Mouse (Mus musculus) stomach, embryonic 15.5 days (tissue): Measurements from ENCODE around the gene Rnasek. TPM values are rescaled to one million over a fixed set of nuclear protein-coding genes. Genes with fewer than 3 reads are reported as not detected.

ENCODE experiments used
- ATAC-seq: fragments of 200-750 bp; cut with Nextera tagmentation; 2 replicates; pipeline ENCODE4 v1.8.0; 2017; ENCODE audit warnings: low read depth, moderate number of reproducible peaks, moderate TSS enrichment; ENCODE audit not compliant: insufficient read depth, low FRiP score
- H3K27ac ChIP-seq: fragments of 300-500 bp; sonication (generic); 2 replicates; pipeline ENCODE4 v1.5.1; 2015; ENCODE audit warnings: mild to moderate bottlenecking, inconsistent platforms
- H3K27me3 ChIP-seq: fragments of 300-500 bp; sonication (generic); replicated peaks from 2 replicates; pipeline ENCODE4 v1.6.1; 2015; ENCODE audit warnings: inconsistent platforms
- H3K36me3 ChIP-seq: fragments of 300-500 bp; sonication (generic); 2 replicates; pipeline ENCODE4 v1.6.1; 2015; ENCODE audit warnings: inconsistent platforms
- H3K4me1 ChIP-seq: fragments of 300-500 bp; sonication (generic); 2 replicates; pipeline ENCODE4 v1.6.1; 2015; ENCODE audit warnings: inconsistent platforms
- H3K4me2 ChIP-seq: fragments of 300-500 bp; sonication (generic); 2 replicates; pipeline ENCODE4 v1.6.1; 2015; ENCODE audit warnings: mild to moderate bottlenecking, inconsistent platforms
- H3K4me3 ChIP-seq: fragments of 300-500 bp; sonication (generic); replicated peaks from 2 replicates; pipeline ENCODE4 v1.5.1; 2015; ENCODE audit warnings: inconsistent platforms
- H3K9ac ChIP-seq: fragments of 300-500 bp; sonication (generic); 2 replicates; pipeline ENCODE4 v1.6.1; 2015; ENCODE audit warnings: inconsistent platforms
- H3K9me3 ChIP-seq: fragments of 300-500 bp; sonication (generic); 2 replicates; pipeline ENCODE4 v1.6.1; 2016; ENCODE audit warnings: inconsistent platforms
- WGBS: fragments of 180-500 bp; shearing (Covaris S2); methylation state at CpG from one replicate; pipeline ENCODE4 v1.1.7; 2015; 5-methylcytosine and 5-hydroxymethylcytosine counted together
- polyA plus RNA-seq: library from polyadenylated mRNA; unstranded; fragments of >200 nt; fragmentation: Nextera tagmentation; extraction: Ambion mirVana; gene quantifications from 2 replicates; pipeline ENCODE4 v1.2.1, GENCODE M21; 2015

The Rnasek gene
- polyA plus RNA-seq, 1 experiment from 2014 or later, result 222 TPM

DNA sequence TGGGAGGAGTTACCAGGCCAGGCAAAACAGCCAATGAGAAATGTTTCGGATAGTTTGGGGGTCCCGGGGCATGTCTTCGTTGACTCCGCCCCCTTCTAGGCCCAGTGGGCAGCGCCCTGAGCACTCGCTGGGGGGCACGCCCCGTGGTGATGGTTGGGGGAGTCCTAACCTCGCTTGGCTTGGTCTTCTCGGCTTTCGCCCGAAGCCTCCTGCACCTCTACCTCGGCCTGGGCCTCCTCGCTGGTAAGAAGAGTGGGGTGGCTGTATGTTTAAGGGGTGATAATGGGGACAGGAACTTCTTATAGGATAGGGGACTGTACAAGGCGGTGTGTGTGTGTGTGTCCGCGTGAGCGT is 24.8 kb downstream of the Rnasek start:
- peaks cover 21% of the 10 kb centered on the region for H3K4me1 ChIP-seq
- no peaks in the 10 kb centered on the region for H3K9me3 ChIP-seq
- H3K27ac ChIP-seq, result no peak overlapping the region
- no peak overlapping the region for H3K4me3 ChIP-seq
- H3K36me3 ChIP-seq, result no peaks in the 10 kb centered on the region
- 8% methylated on average over 18 of the region's 18 CpGs for WGBS
- H3K9ac ChIP-seq, result no peak overlapping the region
- peaks cover 31% of the 10 kb centered on the region for H3K27me3 ChIP-seq
- no peak for ATAC-seq
- peak overlapping the region; percentile 67 for H3K4me2 ChIP-seq

GRCm38 (mm10) chr11:70214191-70214855 is 25.3 kb downstream of the Rnasek start:
- H3K36me3 ChIP-seq, result no peaks in the 10 kb centered on the region
- WGBS, result 2% methylated on average over 46 of the region's 46 CpGs

GRCm38 (mm10) chr11:70213736-70214135 is 25.9 kb downstream of the Rnasek start:
- Histone ChIP-seq H3K4me3 (peak overlapping the region; percentile 27), H3K4me1 (peaks cover 17% of the 10 kb centered on the region), H3K27me3 (peaks cover 31% of the 10 kb centered on the region), H3K9ac (0 out of 2 replicates have a peak overlapping the region, but pooled peaks have one; percentile 14), H3K27ac (no peak overlapping the region), H3K9me3 (no peaks in the 10 kb centered on the region), H3K36me3 (no peaks in the 10 kb centered on the region), H3K4me2 (peak overlapping the region; percentile 67)
- WGBS, result 8% methylated on average over 26 of the region's 26 CpGs
- ATAC-seq, result 0 out of 2 replicates have a peak, but pooled peaks have one; percentile 12

More at GRCm38 (mm10) chr11:70214191-70214855, 25.3 kb downstream of the Rnasek start:
- Histone ChIP-seq H3K9me3 (no peaks in the 10 kb centered on the region), H3K4me1 (peaks cover 20% of the 10 kb centered on the region), H3K4me2 (peak overlapping the region; percentile 67), H3K27me3 (peaks cover 31% of the 10 kb centered on the region), H3K9ac (peak overlapping the region; percentile 14; the same call in 1 of the 2 replicates), H3K4me3 (peak overlapping the region; percentile 27), H3K27ac (no peak overlapping the region)
- 0 out of 2 replicates have a peak, but pooled peaks have one; percentile 29 for ATAC-seq

GRCm38 (mm10) chr11:70212896-70213295 is 26.7 kb downstream of the Rnasek start:
- Histone ChIP-seq H3K9me3 (no peaks in the 10 kb centered on the region), H3K9ac (no peak overlapping the region), H3K4me2 (peak overlapping the region; percentile 67; the same call in 1 of the 2 replicates), H3K27ac (no peak overlapping the region), H3K27me3 (peaks cover 31% of the 10 kb centered on the region), H3K36me3 (no peaks in the 10 kb centered on the region), H3K4me3 (no peak overlapping the region), H3K4me1 (peaks cover 17% of the 10 kb centered on the region)
- peak; percentile 54; the same call in 1 of the 2 replicates for ATAC-seq
- 11% methylated on average over 9 of the region's 9 CpGs for WGBS

- H3K27ac ChIP-seq, result no peak within 1 kb of the TSS
Observed at GRCm38 (mm10) chr11:70212423-70212822, 27.2 kb downstream of the Rnasek start, which contains the start of gene Slc16a11. Gene Slc16a11, plus strand, starts transcription at chr11:70212752.

DNA sequence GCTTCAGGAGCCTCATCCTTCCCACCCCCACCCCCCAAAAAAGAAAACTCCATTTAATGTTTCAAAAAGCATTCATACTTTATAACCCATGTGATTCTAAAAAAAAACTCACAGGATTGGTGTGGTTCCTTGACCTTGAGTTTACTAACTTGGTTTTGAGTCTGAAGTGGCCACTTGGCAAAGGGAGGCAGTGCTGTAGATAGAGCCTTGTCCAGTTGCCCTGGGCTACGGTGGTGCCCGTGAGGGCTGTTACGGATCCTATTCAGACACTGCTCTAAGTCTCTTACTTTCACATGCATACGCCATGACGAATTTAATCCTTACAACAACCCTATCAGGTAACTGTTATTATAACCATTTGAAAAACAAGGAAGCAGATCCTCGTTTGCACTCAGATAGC is 27.7 kb downstream of the Rnasek start:
- Histone ChIP-seq H3K27ac (no peak overlapping the region), H3K27me3 (peaks cover 31% of the 10 kb centered on the region), H3K9me3 (no peaks in the 10 kb centered on the region), H3K4me3 (no peak overlapping the region), H3K9ac (no peak overlapping the region), H3K4me1 (peaks cover 17% of the 10 kb centered on the region), H3K4me2 (no peak overlapping the region), H3K36me3 (no peaks in the 10 kb centered on the region)
- ATAC-seq, result no peak
- WGBS, result 90% methylated on average over 6 of the region's 6 CpGs

More at GRCm38 (mm10) chr11:70212423-70212822, 27.2 kb downstream of the Rnasek start, which contains the start of gene Slc16a11:
- H3K9ac ChIP-seq, result no peak within 1 kb of the TSS
- H3K4me1 ChIP-seq, result peaks cover 17% of the 10 kb centered on the region
- H3K9me3 ChIP-seq, result no peaks in the 10 kb centered on the region
- H3K4me3 ChIP-seq, result peak within 1 kb of the TSS; percentile 27; the same call in 1 of the 2 replicates
- peak within 1 kb of the TSS; percentile 67 for H3K4me2 ChIP-seq
- H3K36me3 ChIP-seq, result no peaks in the 10 kb centered on the region
- 51% methylated on average over 6 of the region's 6 CpGs for WGBS
- peaks cover 31% of the 10 kb centered on the region for H3K27me3 ChIP-seq
- ATAC-seq, result no peak

DNA sequence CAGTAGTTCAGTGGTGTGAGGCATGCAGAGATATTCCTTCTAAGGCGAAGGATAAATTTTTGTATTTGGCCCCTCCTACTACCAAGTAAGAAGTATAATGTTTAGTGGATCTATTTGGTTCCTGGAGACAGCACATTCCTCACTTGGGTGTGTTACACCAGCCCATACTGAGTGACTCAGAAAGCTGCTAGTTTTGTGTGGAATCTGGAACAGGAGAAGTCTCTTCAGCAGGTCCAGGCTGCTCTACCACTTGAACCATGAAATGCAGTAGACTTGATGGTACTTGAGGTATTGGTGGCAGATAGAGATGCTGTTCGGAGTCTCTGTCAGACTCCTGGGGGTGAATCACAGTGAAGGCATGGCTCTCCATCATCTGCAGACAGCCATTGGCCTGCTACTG is 29.0 kb downstream of the Rnasek start:
- Histone ChIP-seq H3K36me3 (no peaks in the 10 kb centered on the region), H3K27ac (no peak overlapping the region), H3K27me3 (peaks cover 25% of the 10 kb centered on the region), H3K4me2 (no peak overlapping the region), H3K9ac (no peak overlapping the region), H3K9me3 (no peaks in the 10 kb centered on the region), H3K4me1 (peaks cover 17% of the 10 kb centered on the region), H3K4me3 (no peak overlapping the region)
- no peak for ATAC-seq
- WGBS, result 79% methylated on average over 2 of the region's 2 CpGs

DNA sequence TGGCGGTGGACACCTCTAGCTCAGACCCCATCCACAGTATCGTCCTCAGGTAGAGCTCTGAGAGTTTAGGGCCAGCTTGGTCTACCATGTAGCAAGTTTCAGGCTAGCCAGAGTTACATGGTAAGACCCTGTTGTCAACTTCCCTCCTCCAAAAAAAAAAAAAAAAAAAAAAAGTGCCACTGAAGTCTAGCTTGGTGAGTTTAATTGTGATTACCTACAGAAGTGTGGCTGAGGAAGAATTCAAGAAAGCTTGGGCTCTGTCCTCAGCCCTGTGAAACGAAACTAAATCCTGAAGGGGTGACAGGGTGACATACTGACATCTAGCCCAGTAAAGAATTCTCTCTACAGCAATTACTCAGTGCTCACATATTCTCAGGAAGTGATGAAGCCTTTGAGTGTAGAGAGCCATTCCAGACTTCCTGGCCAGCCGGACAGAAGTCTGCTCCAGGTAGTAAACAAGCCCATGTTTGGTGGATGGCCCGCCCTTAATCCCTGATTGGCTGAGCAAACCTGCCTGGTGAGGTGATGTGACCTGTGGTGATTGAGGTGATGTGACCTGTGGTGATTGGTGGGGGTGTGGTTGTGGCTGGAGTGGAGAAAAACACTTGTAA is 30.8 kb downstream of the Rnasek start:
- Histone ChIP-seq H3K4me2 (no peak overlapping the region), H3K4me3 (no peak overlapping the region), H3K27me3 (peaks cover 7% of the 10 kb centered on the region; the same call in 1 of the 2 replicates), H3K9ac (no peak overlapping the region), H3K9me3 (no peaks in the 10 kb centered on the region), H3K27ac (no peak overlapping the region), H3K4me1 (peaks cover 4% of the 10 kb centered on the region; the same call in 1 of the 2 replicates), H3K36me3 (no peaks in the 10 kb centered on the region)
- 60% methylated on average over 5 of the region's 5 CpGs for WGBS
- no peak for ATAC-seq

DNA sequence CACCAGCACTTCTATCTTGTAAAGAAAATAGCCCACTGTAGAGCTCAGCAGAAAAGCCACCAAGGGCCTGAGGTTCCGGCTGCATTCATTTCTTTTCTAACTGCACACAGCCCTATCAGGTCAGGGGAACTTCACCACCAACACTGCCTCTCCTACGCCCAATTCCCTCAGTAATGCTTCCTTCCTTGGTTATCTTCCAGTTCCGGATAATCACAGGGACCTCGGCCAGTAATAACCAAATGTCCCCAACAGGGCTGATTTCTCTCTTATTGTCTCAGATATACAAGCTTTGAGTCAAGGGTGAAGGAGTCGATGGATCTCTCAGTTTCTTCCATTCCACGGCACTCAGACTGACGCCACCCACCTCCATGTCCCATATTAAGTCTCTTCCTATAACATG is 32.4 kb downstream of the Rnasek start:
- Histone ChIP-seq H3K27ac (no peak overlapping the region), H3K27me3 (no peaks in the 10 kb centered on the region), H3K9ac (no peak overlapping the region), H3K36me3 (no peaks in the 10 kb centered on the region), H3K9me3 (no peaks in the 10 kb centered on the region), H3K4me1 (no peaks in the 10 kb centered on the region), H3K4me3 (no peak overlapping the region), H3K4me2 (no peak overlapping the region)
- WGBS, result 81% methylated on average over 7 of the region's 7 CpGs
- no peak for ATAC-seq

DNA sequence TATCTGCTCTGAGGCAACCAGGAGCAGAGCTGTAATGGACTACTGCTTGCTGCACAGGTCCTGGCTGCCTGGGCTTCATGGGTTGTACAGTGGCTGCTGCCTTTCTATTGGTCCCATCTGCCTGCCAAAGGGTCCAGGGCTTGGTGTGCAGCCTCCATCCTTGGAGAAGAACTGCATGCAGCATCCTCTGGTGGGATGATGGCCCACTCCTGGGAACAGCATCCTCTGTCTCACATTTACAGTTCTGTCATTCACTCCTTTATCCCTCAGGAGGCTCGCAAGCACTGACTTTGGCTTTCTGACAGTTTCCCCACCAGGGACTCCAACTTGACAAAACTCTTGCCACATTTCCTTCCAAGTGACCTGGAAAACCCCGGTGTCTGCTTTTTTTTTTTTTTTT is 32.8 kb downstream of the Rnasek start:
- Histone ChIP-seq H3K4me1 (no peaks in the 10 kb centered on the region), H3K4me3 (no peak overlapping the region), H3K27ac (no peak overlapping the region), H3K36me3 (no peaks in the 10 kb centered on the region), H3K9me3 (no peaks in the 10 kb centered on the region), H3K9ac (no peak overlapping the region), H3K4me2 (no peak overlapping the region), H3K27me3 (no peaks in the 10 kb centered on the region)
- no peak for ATAC-seq
- 73% methylated on average over 2 of the region's 2 CpGs for WGBS

GRCm38 (mm10) chr11:70201691-70202090 is 38.0 kb downstream of the Rnasek start:
- no peak overlapping the region for H3K4me3 ChIP-seq
- no peaks in the 10 kb centered on the region for H3K27me3 ChIP-seq
- no peaks in the 10 kb centered on the region for H3K9me3 ChIP-seq
- H3K36me3 ChIP-seq, result no peaks in the 10 kb centered on the region
- no peak overlapping the region for H3K27ac ChIP-seq
- H3K4me2 ChIP-seq, result no peak overlapping the region
- peak; percentile 60; the same call in 1 of the 2 replicates for ATAC-seq
- H3K4me1 ChIP-seq, result no peaks in the 10 kb centered on the region
- WGBS, result 32% methylated on average over 5 of the region's 5 CpGs
- H3K9ac ChIP-seq, result no peak overlapping the region

- no peaks in the 10 kb centered on the region for H3K9me3 ChIP-seq
Observed at GRCm38 (mm10) chr11:70200036-70200608, 39.5 kb downstream of the Rnasek start.

More at GRCm38 (mm10) chr11:70200036-70200608, 39.5 kb downstream of the Rnasek start:
- H3K4me3 ChIP-seq, result no peak overlapping the region
- H3K27me3 ChIP-seq, result no peaks in the 10 kb centered on the region
- no peaks in the 10 kb centered on the region for H3K36me3 ChIP-seq
- H3K4me2 ChIP-seq, result no peak overlapping the region
- no peak overlapping the region for H3K9ac ChIP-seq
- H3K4me1 ChIP-seq, result no peaks in the 10 kb centered on the region
- WGBS, result 90% methylated on average over 5 of the region's 5 CpGs
- no peak for ATAC-seq
- no peak overlapping the region for H3K27ac ChIP-seq
